Mouse (Mus musculus) liver, postnatal 0 days (tissue): ENCODE measurements around the gene Cd5. TPM values are rescaled to one million over a fixed set of nuclear protein-coding genes. Genes with fewer than 3 reads are reported as not detected.
A peak's percentile ranks its signal among the peaks of the same experiment; 100 is the strongest.

Experiments
- ATAC-seq: fragments of 200-750 bp; cut with Nextera tagmentation; 2 replicates; pipeline ENCODE4 v1.8.0; 2017; ENCODE audit warnings: mild to moderate bottlenecking, moderate library complexity
- DNase-seq: peaks from one replicate; pipeline ENCODE4 v3.0.0-alpha.2; 2016
- H3K27ac ChIP-seq: fragments of 300-500 bp; sonication (generic); 2 replicates; pipeline ENCODE4 v1.5.1; 2014; ENCODE audit warnings: antibody characterized with exemption, moderate library complexity, mild to moderate bottlenecking, low read depth
- H3K27me3 ChIP-seq: fragments of 300-500 bp; sonication (generic); 2 replicates; pipeline ENCODE4 v1.6.1; 2014; ENCODE audit warnings: low read length, control low read depth, mixed read lengths; ENCODE audit not compliant: insufficient read depth
- H3K36me3 ChIP-seq: fragments of 300-500 bp; sonication (generic); replicated peaks from 2 replicates; pipeline ENCODE4 v1.6.1; 2014; ENCODE audit warnings: mild to moderate bottlenecking, control low read depth, low read length, moderate library complexity, mixed read lengths; ENCODE audit not compliant: insufficient read depth
- H3K4me1 ChIP-seq: fragments of 300-500 bp; sonication (generic); 2 replicates; pipeline ENCODE4 v1.6.1; 2014; ENCODE audit warnings: antibody characterized with exemption, mild to moderate bottlenecking, control low read depth; ENCODE audit not compliant: insufficient read depth
- H3K4me2 ChIP-seq: fragments of 300-500 bp; sonication (generic); 2 replicates; pipeline ENCODE4 v1.6.1; 2014; ENCODE audit warnings: low read depth, mild to moderate bottlenecking, low read length, moderate library complexity, mixed read lengths
- H3K4me3 ChIP-seq: fragments of 300-500 bp; sonication (generic); 2 replicates; pipeline ENCODE4 v1.5.1; 2014; ENCODE audit warnings: low read depth, low read length
- H3K9ac ChIP-seq: fragments of 300-500 bp; sonication (generic); replicated peaks from 2 replicates; pipeline ENCODE4 v1.6.1; 2014; ENCODE audit warnings: mild to moderate bottlenecking, moderate library complexity
- H3K9me3 ChIP-seq: fragments of 300-500 bp; sonication (generic); 2 replicates; pipeline ENCODE4 v1.6.1; 2016; ENCODE audit warnings: mild to moderate bottlenecking, control low read depth, low read length, mixed read lengths
- CTCF ChIP-seq: sonication (generic); IDR thresholded peaks from 2 replicates; pipeline ENCODE4 v1.5.1; 2016; ENCODE audit warnings: antibody characterized with exemption, low read depth
- EP300 ChIP-seq: IDR thresholded peaks from 2 replicates; pipeline ENCODE4 v1.6.1; 2016; ENCODE audit warnings: antibody characterized with exemption, low read depth, mild to moderate bottlenecking
- WGBS: fragments of 180-500 bp; shearing (Covaris S2); extraction: QIAGEN DNeasy Blood & Tissue Kit; methylation state at CpG from one replicate; pipeline ENCODE4 v1.1.7; 2014; ENCODE audit not compliant: insufficient replicate concordance; 5-methylcytosine and 5-hydroxymethylcytosine counted together
- polyA plus RNA-seq: library from polyadenylated mRNA; unstranded; fragments of >200 nt; fragmentation: Nextera tagmentation; extraction: Ambion mirVana; gene quantifications from 2 replicates; pipeline ENCODE4 v1.2.1, GENCODE M21; 2015

The Cd5 gene
- polyA plus RNA-seq, 1 experiment from 2014 or later = 0.16 TPM

GRCm38 (mm10) chr19:10707881-10708280, 30.9 kb downstream of the Cd5 start:
- Histone ChIP-seq H3K27ac (no peak overlapping the region), H3K9ac (no peak overlapping the region), H3K4me2 (no peak overlapping the region), H3K27me3 (no peaks in the 10 kb centered on the region), H3K4me1 (peaks cover 15% of the 10 kb centered on the region), H3K36me3 (peaks cover 39% of the 10 kb centered on the region), H3K9me3 (no peaks in the 10 kb centered on the region), H3K4me3 (no peak overlapping the region)
- WGBS = 83% methylated on average over 1 of the region's 1 CpGs
- no peak for TF ChIP-seq CTCF
- no peak for TF ChIP-seq EP300
- DNase-seq = no peak
- no peak for ATAC-seq

DNA sequence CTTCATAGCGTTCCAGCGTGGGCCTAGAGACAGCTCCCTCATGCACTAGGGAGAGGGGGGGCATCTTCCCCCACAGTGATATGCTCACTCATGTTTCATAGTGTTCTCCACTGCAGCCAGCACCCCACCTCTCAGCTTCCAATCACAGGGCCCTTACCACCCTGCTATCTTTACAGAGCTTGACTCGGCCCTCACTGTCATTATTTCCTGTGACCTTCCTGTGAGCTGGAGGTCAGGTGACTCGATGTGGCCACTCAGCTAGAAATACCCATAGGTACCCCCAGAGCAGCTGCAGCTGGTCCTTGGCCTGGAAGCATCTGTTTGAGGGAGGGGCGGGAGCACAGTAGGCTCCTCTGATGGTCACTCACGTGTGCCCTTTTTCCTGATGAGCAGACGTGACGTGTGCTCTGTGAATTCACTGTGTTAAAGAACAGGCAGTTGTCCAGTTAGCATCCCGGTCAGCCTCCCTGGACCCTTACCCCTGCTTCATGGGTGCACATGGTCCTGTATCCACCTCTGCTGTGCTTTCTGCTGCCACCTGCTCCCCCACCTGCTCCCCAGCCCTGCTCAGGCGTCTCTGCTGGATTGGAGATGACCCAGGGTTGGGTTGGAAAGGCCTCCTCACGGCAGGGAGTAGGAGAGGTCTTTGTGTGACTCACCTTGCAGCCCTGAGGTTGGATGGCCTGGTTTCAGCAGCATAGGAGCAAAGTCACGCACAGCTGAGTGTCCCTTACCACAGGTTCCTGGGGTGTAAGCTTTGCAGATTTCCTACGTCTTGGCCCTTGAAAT, 31.5 kb downstream of the Cd5 start:
- 76% methylated on average over 13 of the region's 13 CpGs for WGBS
- Histone ChIP-seq H3K36me3 (peaks cover 33% of the 10 kb centered on the region), H3K27me3 (no peaks in the 10 kb centered on the region), H3K4me1 (peaks cover 20% of the 10 kb centered on the region), H3K9ac (no peak overlapping the region), H3K9me3 (no peaks in the 10 kb centered on the region), H3K4me2 (no peak overlapping the region), H3K27ac (no peak overlapping the region), H3K4me3 (no peak overlapping the region)
- ATAC-seq = no peak
- DNase-seq = no peak
- TF ChIP-seq EP300 (no peak), CTCF (no peak)

GRCm38 (mm10) chr19:10703470-10703869, 35.3 kb downstream of the Cd5 start:
- DNase-seq = peak; percentile 35
- peaks cover 47% of the 10 kb centered on the region for H3K4me1 ChIP-seq

DNA sequence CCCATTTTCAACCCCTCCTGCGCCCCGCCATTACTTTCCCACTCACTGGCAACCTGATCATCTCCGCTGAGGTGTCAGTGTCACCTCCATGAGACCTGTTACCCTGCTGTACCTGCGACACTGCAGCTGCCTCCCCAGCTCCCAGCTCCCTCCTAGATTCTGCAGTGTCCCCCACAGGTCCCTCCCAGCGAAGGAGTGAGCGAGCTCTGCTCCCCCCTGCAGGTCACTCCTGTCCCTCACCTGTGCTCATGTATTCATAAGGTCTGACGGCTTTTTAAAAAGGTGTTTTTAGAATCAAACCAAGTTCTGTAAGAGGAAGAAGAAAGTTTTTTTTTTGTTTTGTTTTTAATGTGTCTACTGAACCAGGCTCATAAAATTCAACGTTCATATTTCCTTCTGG, 36.7 kb downstream of the Cd5 start:
- Histone ChIP-seq H3K36me3 (peaks cover 7% of the 10 kb centered on the region), H3K27me3 (no peaks in the 10 kb centered on the region), H3K27ac (no peak overlapping the region), H3K4me2 (no peak overlapping the region), H3K4me3 (no peak overlapping the region), H3K9me3 (no peaks in the 10 kb centered on the region), H3K4me1 (peaks cover 60% of the 10 kb centered on the region), H3K9ac (no peak overlapping the region)
- DNase-seq = no peak
- ATAC-seq = no peak
- TF ChIP-seq EP300 (no peak), CTCF (no peak)
- 64% methylated on average over 8 of the region's 8 CpGs for WGBS

More at GRCm38 (mm10) chr19:10703470-10703869, 35.3 kb downstream of the Cd5 start:
- Histone ChIP-seq H3K9me3 (no peaks in the 10 kb centered on the region), H3K4me3 (no peak overlapping the region), H3K9ac (no peak overlapping the region), H3K4me2 (no peak overlapping the region), H3K36me3 (peaks cover 13% of the 10 kb centered on the region), H3K27me3 (no peaks in the 10 kb centered on the region), H3K27ac (0 out of 2 replicates have a peak overlapping the region, but pooled peaks have one; percentile 3)
- 64% methylated on average over 8 of the region's 8 CpGs for WGBS
- no peak for TF ChIP-seq CTCF
- no peak for TF ChIP-seq EP300
- no peak for ATAC-seq

DNA sequence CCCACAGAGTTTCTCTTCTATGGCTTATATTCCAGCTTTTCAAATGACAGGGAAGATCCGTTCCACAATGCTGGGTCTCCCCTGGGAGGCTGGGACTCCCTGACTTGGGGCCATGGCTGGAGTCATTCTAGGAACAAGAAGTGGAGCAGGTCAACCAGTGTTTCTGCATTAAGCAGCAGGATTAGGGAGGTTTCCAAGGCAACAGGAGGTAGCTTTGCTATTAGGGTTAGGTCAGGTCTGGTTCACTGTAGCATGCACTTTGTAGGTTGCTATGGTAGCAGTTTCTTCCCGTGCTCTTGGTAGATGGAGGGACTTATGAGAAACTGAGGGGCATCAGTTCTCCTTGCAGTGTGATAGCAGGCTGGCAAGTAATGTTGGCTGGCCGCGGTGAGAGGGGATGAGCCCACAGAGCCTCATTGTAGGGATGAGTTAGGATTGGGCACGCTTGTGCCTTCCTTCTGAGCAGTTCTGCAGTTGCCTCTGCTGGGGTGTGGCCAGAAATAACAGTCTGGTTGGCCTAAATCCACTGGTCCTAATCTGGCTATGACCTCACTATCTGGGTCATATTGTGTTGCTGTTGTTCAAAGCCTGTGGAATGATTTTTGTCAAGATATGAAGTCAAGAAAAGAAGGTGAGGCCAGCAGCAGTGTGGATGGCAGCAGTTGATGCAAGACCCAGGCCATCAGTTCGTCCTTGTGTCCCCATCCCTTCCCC, 37.6 kb downstream of the Cd5 start:
- peaks cover 65% of the 10 kb centered on the region for H3K4me1 ChIP-seq
- ATAC-seq (no peak), DNase-seq (no peak)
- no peaks in the 10 kb centered on the region for H3K9me3 ChIP-seq
- no peak overlapping the region for H3K4me3 ChIP-seq
- no peak overlapping the region for H3K27ac ChIP-seq
- TF ChIP-seq CTCF (no peak), EP300 (no peak)
- H3K27me3 ChIP-seq = no peaks in the 10 kb centered on the region
- H3K4me2 ChIP-seq = no peak overlapping the region
- H3K9ac ChIP-seq = no peak overlapping the region
- 77% methylated on average over 6 of the region's 6 CpGs for WGBS
- H3K36me3 ChIP-seq = 0 out of 2 replicates have a peak, but pooled peaks cover 4% of the 10 kb centered on the region

DNA sequence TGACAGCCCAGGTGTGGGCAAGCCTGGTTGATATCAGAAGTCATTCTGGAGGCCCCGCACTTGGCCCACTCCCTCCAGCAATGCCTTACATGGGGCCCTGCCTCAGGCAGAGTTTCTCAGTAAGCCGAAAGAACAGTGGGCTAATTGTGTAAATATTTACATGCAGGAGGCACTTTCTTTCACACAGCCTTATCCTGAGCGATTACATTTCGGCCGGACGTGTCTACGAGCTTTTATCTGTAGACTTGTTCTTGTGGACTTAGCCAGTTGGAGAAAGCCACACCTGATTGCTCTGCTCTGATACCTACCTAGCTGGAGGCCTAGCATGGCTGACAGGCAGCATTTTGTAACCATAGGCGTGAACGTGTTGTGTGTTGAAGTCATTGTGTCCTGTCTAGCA, 39.0 kb downstream of the Cd5 start:
- Histone ChIP-seq H3K36me3 (0 out of 2 replicates have a peak, but pooled peaks cover 4% of the 10 kb centered on the region), H3K27ac (peak overlapping the region; percentile 80; the same call in 1 of the 2 replicates), H3K4me2 (peak overlapping the region; percentile 49; the same call in 1 of the 2 replicates), H3K4me1 (peaks cover 76% of the 10 kb centered on the region), H3K9me3 (no peaks in the 10 kb centered on the region), H3K27me3 (no peaks in the 10 kb centered on the region), H3K4me3 (no peak overlapping the region), H3K9ac (peak overlapping the region; percentile 17)
- TF ChIP-seq CTCF (no peak), EP300 (no peak)
- 32% methylated on average over 9 of the region's 9 CpGs for WGBS
- ATAC-seq (no peak), DNase-seq (no peak)
